Mouse (Mus musculus): ENCODE measurements around the gene Pin1. TPM values are rescaled to one million over a fixed set of nuclear protein-coding genes. Genes with fewer than 3 reads are reported as not detected.

Gene Pin1
- total RNA-seq, 1 experiment from 2014 or later, result 16.3 TPM

DNA sequence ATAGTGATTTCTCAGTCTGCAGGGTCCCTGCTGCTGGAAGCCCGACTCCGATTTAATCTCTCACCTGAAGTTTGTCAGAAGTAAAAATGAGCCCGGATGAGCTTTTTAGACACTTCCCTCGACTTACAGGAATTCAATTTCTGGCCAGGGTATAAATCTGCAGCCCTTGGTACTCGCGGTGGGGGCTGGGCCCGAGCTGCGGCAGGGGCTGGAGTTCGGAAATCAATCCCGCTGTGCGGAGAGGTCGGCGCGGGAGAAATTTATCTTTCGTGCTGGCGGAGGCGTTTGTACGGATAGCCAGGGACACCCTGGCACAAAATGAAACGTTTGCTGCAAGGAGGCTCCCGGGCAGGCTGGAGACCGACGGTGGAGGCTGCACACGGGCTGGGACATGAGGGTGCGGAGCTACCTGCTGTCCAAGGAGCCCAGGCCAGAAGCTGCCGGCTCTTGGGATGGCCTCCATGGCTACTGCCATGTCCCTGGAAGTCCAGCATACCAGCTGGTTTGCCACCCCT is 42.9 kb downstream of the Pin1 start:
- no peak for ATAC-seq (replicated peaks; ENCODE audit: low read depth, poor library complexity, severe bottlenecking)

GRCm38 (mm10) chr9:20696107-20696712 is 44.3 kb downstream of the Pin1 start:
- no peak for ATAC-seq (replicated peaks; ENCODE audit: low read depth, poor library complexity, severe bottlenecking)

DNA sequence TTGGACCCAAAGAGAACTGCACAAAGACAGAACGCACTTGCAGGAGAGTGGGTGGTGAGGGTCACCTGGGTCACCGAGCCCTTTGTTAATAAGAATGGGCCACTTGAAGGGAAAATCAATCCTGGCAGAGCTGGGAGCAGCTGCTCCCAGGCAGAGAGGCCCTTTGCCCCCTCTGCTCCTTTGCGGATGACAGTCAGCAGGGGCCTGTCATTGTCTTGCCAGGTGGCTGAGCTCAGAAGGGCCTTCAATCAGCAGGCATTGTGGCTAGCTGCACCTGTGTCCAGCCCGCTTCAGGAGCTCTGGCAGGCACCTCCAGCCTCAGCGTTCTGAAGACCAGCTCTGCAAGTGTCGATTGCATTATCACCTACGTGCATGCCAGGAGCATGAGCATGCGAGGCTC is 45.6 kb downstream of the Pin1 start:
- no peak for ATAC-seq (replicated peaks; ENCODE audit: low read depth, poor library complexity, severe bottlenecking)

DNA sequence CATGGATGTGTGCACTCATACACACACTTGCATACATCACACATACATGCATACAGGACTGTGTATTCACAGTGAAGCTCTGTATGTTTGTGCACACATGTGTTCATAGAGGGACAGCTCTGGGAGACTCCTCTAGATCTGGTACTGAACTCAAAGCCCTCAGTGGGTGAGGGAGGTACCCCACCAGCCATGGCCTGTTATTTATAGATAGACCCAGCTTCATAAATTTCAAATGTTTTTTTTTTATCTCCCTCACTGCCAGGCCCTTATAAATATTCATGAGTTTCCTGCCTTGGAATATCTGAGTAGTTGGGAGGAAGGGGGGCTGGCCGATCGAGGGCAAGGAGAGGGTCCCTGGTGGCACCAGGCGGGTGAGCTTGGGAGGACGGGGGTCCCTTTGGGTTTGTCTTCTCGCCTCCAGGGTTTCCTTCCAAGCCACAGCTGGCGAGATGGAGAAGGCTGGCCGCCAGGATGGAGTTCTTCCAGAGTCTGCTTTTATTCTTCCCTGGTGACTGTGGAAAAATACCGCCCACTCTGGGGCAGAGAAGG is 52.0 kb downstream of the Pin1 start:
- ATAC-seq (replicated peaks; ENCODE audit: low read depth, poor library complexity, severe bottlenecking), result no peak

DNA sequence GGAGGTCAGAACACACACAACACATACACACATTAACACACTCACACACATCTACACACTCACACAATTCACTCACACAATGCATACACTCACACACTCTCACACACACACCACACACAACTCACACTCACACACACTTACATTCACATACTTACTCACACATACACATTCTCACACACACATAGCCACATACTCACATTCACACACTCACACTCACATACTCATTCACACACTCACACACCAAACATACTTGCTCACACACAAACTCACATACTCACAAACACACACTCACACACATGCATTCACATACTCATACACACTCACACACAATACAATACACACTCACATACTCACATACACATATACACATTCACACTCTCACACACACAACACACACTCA is 53.5 kb downstream of the Pin1 start:
- ATAC-seq (replicated peaks; ENCODE audit: low read depth, poor library complexity, severe bottlenecking), result no peak

DNA sequence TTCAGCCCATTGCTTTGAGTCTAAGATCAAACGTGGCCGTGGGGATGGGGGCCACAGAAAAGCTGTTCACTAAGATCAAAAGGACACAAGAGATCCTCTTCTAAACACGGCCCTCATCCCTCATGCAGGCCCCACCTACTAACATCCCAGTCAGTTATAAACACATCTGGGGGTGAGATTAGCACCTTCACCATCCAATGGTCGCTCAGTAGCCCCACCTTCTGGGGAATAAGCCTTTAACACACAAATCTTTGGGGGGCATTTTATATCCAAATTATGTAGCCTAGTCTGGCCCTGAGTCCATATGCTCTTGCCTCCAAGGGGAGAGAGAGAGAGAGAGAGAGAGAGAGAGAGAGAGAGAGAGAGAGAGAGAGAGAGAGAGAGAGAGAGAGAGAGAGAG is 54.1 kb downstream of the Pin1 start:
- ATAC-seq (replicated peaks; ENCODE audit: low read depth, poor library complexity, severe bottlenecking), result no peak

- no peak for ATAC-seq (replicated peaks; ENCODE audit: low read depth, poor library complexity, severe bottlenecking)
Observed at GRCm38 (mm10) chr9:20710471-20710870, 58.6 kb downstream of the Pin1 start.

DNA sequence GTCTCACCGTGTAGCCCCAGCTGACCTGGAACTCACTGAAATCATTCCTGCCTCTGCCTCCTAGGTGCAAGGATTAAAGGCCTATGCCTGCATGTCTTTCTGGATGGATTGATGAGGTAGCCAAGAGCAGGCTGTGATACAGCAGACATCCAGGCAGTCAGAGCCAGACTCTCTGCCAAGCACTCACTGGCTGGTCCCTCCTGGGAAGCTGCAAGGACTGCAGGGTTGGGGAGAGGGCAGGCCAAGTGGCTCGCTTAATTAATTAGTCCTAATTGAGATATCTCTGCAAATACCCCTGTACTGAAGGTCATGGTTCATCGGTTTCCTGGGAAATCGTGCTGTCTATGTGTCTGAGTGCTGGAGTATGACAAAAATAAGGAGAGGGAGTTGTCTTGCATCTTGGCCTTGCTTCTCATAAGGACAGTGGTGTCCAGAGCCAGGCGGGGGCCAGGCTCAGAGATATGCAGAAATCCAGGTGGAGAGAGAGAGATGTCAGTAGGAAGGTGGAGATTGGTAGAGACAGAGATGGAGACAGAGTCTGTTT is 61.1 kb downstream of the Pin1 start:
- ATAC-seq (replicated peaks; ENCODE audit: low read depth, poor library complexity, severe bottlenecking), result no peak

DNA sequence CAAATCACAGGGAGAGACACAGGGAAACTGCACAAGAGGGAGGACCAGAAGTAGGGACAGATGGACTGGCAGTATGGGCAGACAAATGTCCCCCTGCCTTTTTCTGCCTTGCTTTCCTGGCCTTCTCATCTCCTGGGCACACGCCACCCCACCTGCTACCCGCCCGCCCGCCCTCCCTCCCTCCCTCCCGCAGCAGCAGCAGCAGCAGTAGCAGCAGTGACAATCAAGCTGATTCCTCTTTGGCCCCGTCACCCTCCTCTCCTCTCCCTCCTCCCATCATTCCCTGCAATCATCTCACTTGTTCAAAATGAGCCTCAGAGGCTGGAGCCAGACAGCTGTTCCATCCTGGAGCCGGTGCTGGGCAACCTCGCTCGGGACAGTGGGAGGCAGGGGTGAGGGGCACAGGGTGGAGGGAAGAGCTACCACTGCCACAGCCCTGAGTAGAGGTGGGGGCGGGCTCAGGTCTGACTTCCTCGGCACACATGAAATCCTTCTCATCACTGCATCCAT is 61.6 kb downstream of the Pin1 start:
- no peak for ATAC-seq (replicated peaks; ENCODE audit: low read depth, poor library complexity, severe bottlenecking)

DNA sequence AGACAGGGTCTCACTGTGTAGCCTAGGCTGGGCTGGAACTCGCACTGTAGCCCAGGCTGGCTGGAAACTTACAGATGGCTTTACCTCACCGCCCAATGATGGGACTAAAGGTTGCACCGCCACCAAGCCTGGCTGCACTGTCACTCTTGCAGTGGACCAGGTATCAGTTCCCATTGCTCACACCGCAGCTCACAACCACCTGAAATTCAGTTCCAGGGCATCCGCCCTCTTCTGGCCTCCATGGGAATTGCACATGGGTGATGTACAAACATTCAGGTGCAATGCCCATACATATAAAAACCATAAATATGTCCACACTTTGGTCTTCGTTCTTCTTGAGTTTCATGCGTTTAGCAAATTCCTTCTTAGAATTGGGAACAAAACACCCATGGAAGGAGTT is 63.4 kb downstream of the Pin1 start:
- no peak; the same call in 1 of the 2 replicates for ATAC-seq (replicated peaks; ENCODE audit: low read depth, poor library complexity, severe bottlenecking)

Other genes with a start within 250 kb of the Pin1 start
- gene Zfp26, start 191.9 kb upstream of the Pin1 start, total RNA-seq (2017), result 38.1 and 62.8 TPM in 2 replicates
- 22.2 and 25.2 TPM in 2 replicates for gene Zfp426, start 159.3 kb upstream of the Pin1 start, total RNA-seq (2017)
- 61.9 and 81.3 TPM in 2 replicates for gene Zfp266, start 130.7 kb upstream of the Pin1 start, total RNA-seq (2017)
- 5.2 and 8.8 TPM in 2 replicates for gene Zfp846, start 70.8 kb upstream of the Pin1 start, total RNA-seq (2017)
- gene Ubl5, start 9.2 kb upstream of the Pin1 start, total RNA-seq (2017), result 87.1 and 102 TPM in 2 replicates
- 6.5 and 8.2 TPM in 2 replicates for gene Fbxl12, start 7.3 kb upstream of the Pin1 start, total RNA-seq (2017)
- gene Olfm2, start 94.3 kb downstream of the Pin1 start, total RNA-seq (2017), result not detected in 2 replicates
- gene Col5a3, start 163.0 kb downstream of the Pin1 start, total RNA-seq (2017), result 0.27 TPM in 1 of 2 replicates, not detected in the other
- gene Rdh8, start 166.4 kb downstream of the Pin1 start, total RNA-seq (2017), result not detected in 2 replicates
- gene A230050P20Rik, start 216.5 kb downstream of the Pin1 start, total RNA-seq (2017), result 25.7 and 27.9 TPM in 2 replicates
- gene Angptl6, start 227.6 kb downstream of the Pin1 start, total RNA-seq (2017), result 0.50 and 1.7 TPM in 2 replicates
- gene Ppan, start 236.1 kb downstream of the Pin1 start, total RNA-seq (2017), result 140 and 152 TPM in 2 replicates
- 188 and 215 TPM in 2 replicates for gene Eif3g, start 246.5 kb downstream of the Pin1 start, total RNA-seq (2017)

Data from common myeloid progenitor, adult 5-6 weeks (primary cell).